Mouse (Mus musculus): ENCODE data around the gene Shc3. TPM values are rescaled to one million over a fixed set of nuclear protein-coding genes. Genes with fewer than 3 reads are reported as not detected.

The Shc3 gene
- total and polyA plus RNA-seq, 3 experiments: not detected

GRCm38 (mm10) chr13:51419501-51419900 is 149.7 kb downstream of the Shc3 start:
- Histone ChIP-seq H3K27me3 (ENCODE audit: control insufficient read depth in 1 of 2, insufficient read depth in 2 of 2, low read length in 2 of 2) (no peaks in the 10 kb centered on the region), H3K9ac (ENCODE audit: control insufficient read depth, low read depth, low read length, poor library complexity, severe bottlenecking) (no peak overlapping the region), H3K36me3 (ENCODE audit: control insufficient read depth in 1 of 2, insufficient read depth in 2 of 2, low read length in 2 of 2) (no peaks in the 10 kb centered on the region), H3K4me3 (ENCODE audit: control insufficient read depth in 1 of 2, insufficient read depth in 1 of 2, low read depth in 2 of 2, low read length in 2 of 2) (no peak overlapping the region), H3K9me3 (replicated peaks; ENCODE audit: insufficient read depth, low read length) (no peaks in the 10 kb centered on the region), H3K27ac (ENCODE audit: control insufficient read depth, low read depth, low read length) (no peak overlapping the region), H3K79me2 (ENCODE audit: control insufficient read depth, insufficient read depth, low read length, poor library complexity) (no peaks in the 10 kb centered on the region), H3K4me1 (ENCODE audit: control insufficient read depth in 1 of 2, insufficient read depth in 2 of 2, low read length in 2 of 2) (no peaks in the 10 kb centered on the region)
- no peak for TF ChIP-seq POLR2A (IDR thresholded peaks at IDR 0.05; ENCODE audit: control insufficient read depth in 1 of 2, insufficient read depth in 1 of 2, low read depth in 1 of 2, low read length in 2 of 2, poor library complexity in 1 of 2)
- no peak for TF ChIP-seq POLR2AphosphoS5 (IDR thresholded peaks at IDR 0.05; ENCODE audit: borderline replicate concordance, low read depth, low read length)
- no peak for TF ChIP-seq CHD1 (IDR thresholded peaks at IDR 0.05; ENCODE audit: low read depth, low read length)
- no peak for DNase-seq (ENCODE audit: low read depth, low spot score)

GRCm38 (mm10) chr13:51418942-51419451 is 150.2 kb downstream of the Shc3 start:
- no peak overlapping the region for H3K27ac ChIP-seq (ENCODE audit: control insufficient read depth, low read depth, low read length)
- H3K27me3 ChIP-seq (ENCODE audit: control insufficient read depth in 1 of 2, insufficient read depth in 2 of 2, low read length in 2 of 2): no peaks in the 10 kb centered on the region
- no peaks in the 10 kb centered on the region for H3K9me3 ChIP-seq (replicated peaks; ENCODE audit: insufficient read depth, low read length)
- H3K9ac ChIP-seq (ENCODE audit: control insufficient read depth, low read depth, low read length, poor library complexity, severe bottlenecking): no peak overlapping the region
- H3K4me3 ChIP-seq (ENCODE audit: control insufficient read depth in 1 of 2, insufficient read depth in 1 of 2, low read depth in 2 of 2, low read length in 2 of 2): no peak overlapping the region
- H3K4me1 ChIP-seq (ENCODE audit: control insufficient read depth in 1 of 2, insufficient read depth in 2 of 2, low read length in 2 of 2): no peaks in the 10 kb centered on the region
- no peaks in the 10 kb centered on the region for H3K36me3 ChIP-seq (ENCODE audit: control insufficient read depth in 1 of 2, insufficient read depth in 2 of 2, low read length in 2 of 2)
- TF ChIP-seq MXI1 (IDR thresholded peaks at IDR 0.05; ENCODE audit: low read depth, low read length) (no peak), ELF1 (IDR thresholded peaks at IDR 0.05; ENCODE audit: low read depth, low read length) (no peak), NRF1 (IDR thresholded peaks at IDR 0.05; ENCODE audit: insufficient read depth, low read depth, low read length, poor library complexity, severe bottlenecking) (no peak), POLR2AphosphoS5 (IDR thresholded peaks at IDR 0.05; ENCODE audit: borderline replicate concordance, low read depth, low read length) (no peak), BHLHE40 (IDR thresholded peaks at IDR 0.05; ENCODE audit: borderline replicate concordance, low read depth, low read length) (no peak), ETS1 (IDR thresholded peaks at IDR 0.05; ENCODE audit: low read depth, low read length) (no peak), ZC3H11A (IDR thresholded peaks at IDR 0.05; ENCODE audit: low read depth, low read length) (no peak), GATA1 (IDR thresholded peaks at IDR 0.05; ENCODE audit: low read depth, low read length) (no peak), HCFC1 (IDR thresholded peaks at IDR 0.05; ENCODE audit: low read depth, low read length) (no peak), MAZ (IDR thresholded peaks at IDR 0.05; ENCODE audit: low read depth, low read length) (no peak), NELFE (IDR thresholded peaks at IDR 0.05; ENCODE audit: low read depth, low read length) (no peak), USF1 (IDR thresholded peaks at IDR 0.05; ENCODE audit: low read depth, low read length) (no peak), EP300 (IDR thresholded peaks at IDR 0.05; ENCODE audit: low read depth in 1 of 2, low read length in 2 of 2) (no peak), USF2 (IDR thresholded peaks at IDR 0.05; ENCODE audit: borderline replicate concordance in 1 of 2, insufficient read depth in 1 of 2, low read depth in 1 of 2, low read length in 2 of 2) (no peak), SIN3A (IDR thresholded peaks at IDR 0.05; ENCODE audit: low read length) (no peak), CHD1 (IDR thresholded peaks at IDR 0.05; ENCODE audit: low read depth, low read length) (no peak), TCF12 (IDR thresholded peaks at IDR 0.05; ENCODE audit: low read depth, low read length) (no peak), ZKSCAN1 (IDR thresholded peaks at IDR 0.05; ENCODE audit: low read depth, low read length) (no peak), TBP (IDR thresholded peaks at IDR 0.05; ENCODE audit: low read depth, low read length) (no peak)
- no peak for DNase-seq (ENCODE audit: low read depth, low spot score)
- H3K79me2 ChIP-seq (ENCODE audit: control insufficient read depth, insufficient read depth, low read length, poor library complexity): no peaks in the 10 kb centered on the region
